Mouse (Mus musculus): ENCODE results near the gene Wdfy2. TPM values are rescaled to one million over a fixed set of nuclear protein-coding genes. Genes with fewer than 3 reads are reported as not detected.

Gene Wdfy2
- polyA plus RNA-seq, 2 experiments = 10.9 to 12.8 TPM

GRCm38 (mm10) chr14:62803204-62803603 is 34.3 kb upstream of the Wdfy2 start:
- Histone ChIP-seq H3K9me3 (ENCODE audit: control insufficient read depth, low read length) (no peaks in the 10 kb centered on the region), H3K27ac (replicated peaks; ENCODE audit: low read depth, low read length) (no peak overlapping the region), H3K27me3 (ENCODE audit: control insufficient read depth, insufficient read depth, low read length) (no peaks in the 10 kb centered on the region), H3K4me3 (replicated peaks; ENCODE audit: low read length) (no peak overlapping the region), H3K4me2 (replicated peaks; ENCODE audit: low read depth, low read length, severe bottlenecking) (no peak overlapping the region), H3K4me1 (ENCODE audit: control insufficient read depth, insufficient read depth, low read length) (no peaks in the 10 kb centered on the region), H3K36me3 (ENCODE audit: control insufficient read depth, insufficient read depth, low read length) (no peaks in the 10 kb centered on the region), H3K9ac (ENCODE audit: low read depth, low read length, severe bottlenecking) (no peak overlapping the region)
- ATAC-seq (ENCODE audit: low FRiP score, low read depth) = no peak
- TF ChIP-seq POLR2A (IDR thresholded peaks at IDR 0.05; ENCODE audit: borderline replicate concordance, extremely low read depth, insufficient read depth, insufficient read length) = no peak
- no peak for DNase-seq (ENCODE audit: low spot score)
- WGBS = 62% methylated on average over 5 of the region's 5 CpGs

- DNase-seq (ENCODE audit: low spot score) (no peak), ATAC-seq (ENCODE audit: low FRiP score, low read depth) (no peak)
- Histone ChIP-seq H3K27me3 (ENCODE audit: control insufficient read depth, insufficient read depth, low read length) (no peaks in the 10 kb centered on the region), H3K27ac (replicated peaks; ENCODE audit: low read depth, low read length) (no peak overlapping the region), H3K4me2 (replicated peaks; ENCODE audit: low read depth, low read length, severe bottlenecking) (no peak overlapping the region), H3K36me3 (ENCODE audit: control insufficient read depth, insufficient read depth, low read length) (no peaks in the 10 kb centered on the region), H3K4me1 (ENCODE audit: control insufficient read depth, insufficient read depth, low read length) (no peaks in the 10 kb centered on the region), H3K9me3 (ENCODE audit: control insufficient read depth, low read length) (no peaks in the 10 kb centered on the region), H3K4me3 (replicated peaks; ENCODE audit: low read length) (no peak overlapping the region), H3K9ac (ENCODE audit: low read depth, low read length, severe bottlenecking) (no peak overlapping the region)
- no peak for TF ChIP-seq POLR2A (IDR thresholded peaks at IDR 0.05; ENCODE audit: borderline replicate concordance, extremely low read depth, insufficient read depth, insufficient read length)
- WGBS = 63% methylated on average over 3 of the region's 3 CpGs
These were observed 30.6 kb upstream of the Wdfy2 start for GRCm38 (mm10) chr14:62806921-62807320.

GRCm38 (mm10) chr14:62808661-62809523 is 28.6 kb upstream of the Wdfy2 start:
- no peak overlapping the region for H3K27ac ChIP-seq (replicated peaks; ENCODE audit: low read depth, low read length)
- DNase-seq (ENCODE audit: low spot score) (no peak), ATAC-seq (ENCODE audit: low FRiP score, low read depth) (no peak)
- TF ChIP-seq POLR2A (IDR thresholded peaks at IDR 0.05; ENCODE audit: borderline replicate concordance, extremely low read depth, insufficient read depth, insufficient read length) = no peak
- no peaks in the 10 kb centered on the region for H3K9me3 ChIP-seq (ENCODE audit: control insufficient read depth, low read length)
- no peak overlapping the region for H3K9ac ChIP-seq (ENCODE audit: low read depth, low read length, severe bottlenecking)
- H3K36me3 ChIP-seq (ENCODE audit: control insufficient read depth, insufficient read depth, low read length) = no peaks in the 10 kb centered on the region
- no peak overlapping the region for H3K4me2 ChIP-seq (replicated peaks; ENCODE audit: low read depth, low read length, severe bottlenecking)
- H3K4me3 ChIP-seq (replicated peaks; ENCODE audit: low read length) = no peak overlapping the region
- no peaks in the 10 kb centered on the region for H3K27me3 ChIP-seq (ENCODE audit: control insufficient read depth, insufficient read depth, low read length)
- 48% methylated on average over 7 of the region's 7 CpGs for WGBS
- no peaks in the 10 kb centered on the region for H3K4me1 ChIP-seq (ENCODE audit: control insufficient read depth, insufficient read depth, low read length)

GRCm38 (mm10) chr14:62812765-62813164 is 24.7 kb upstream of the Wdfy2 start:
- Histone ChIP-seq H3K36me3 (ENCODE audit: control insufficient read depth, insufficient read depth, low read length) (no peaks in the 10 kb centered on the region), H3K9ac (ENCODE audit: low read depth, low read length, severe bottlenecking) (no peak overlapping the region), H3K9me3 (ENCODE audit: control insufficient read depth, low read length) (no peaks in the 10 kb centered on the region), H3K27ac (replicated peaks; ENCODE audit: low read depth, low read length) (no peak overlapping the region), H3K4me1 (ENCODE audit: control insufficient read depth, insufficient read depth, low read length) (no peaks in the 10 kb centered on the region), H3K27me3 (ENCODE audit: control insufficient read depth, insufficient read depth, low read length) (no peaks in the 10 kb centered on the region), H3K4me3 (replicated peaks; ENCODE audit: low read length) (no peak overlapping the region), H3K4me2 (replicated peaks; ENCODE audit: low read depth, low read length, severe bottlenecking) (no peak overlapping the region)
- DNase-seq (ENCODE audit: low spot score) (no peak), ATAC-seq (ENCODE audit: low FRiP score, low read depth) (no peak)
- TF ChIP-seq POLR2A (IDR thresholded peaks at IDR 0.05; ENCODE audit: borderline replicate concordance, extremely low read depth, insufficient read depth, insufficient read length) = no peak
- WGBS = 46% methylated on average over 5 of the region's 5 CpGs

- H3K27me3 ChIP-seq (ENCODE audit: control insufficient read depth, insufficient read depth, low read length) = no peaks in the 10 kb centered on the region
- DNase-seq (ENCODE audit: low spot score) = no peak
- H3K36me3 ChIP-seq (ENCODE audit: control insufficient read depth, insufficient read depth, low read length) = no peaks in the 10 kb centered on the region
- ATAC-seq (ENCODE audit: low FRiP score, low read depth) = no peak
- H3K27ac ChIP-seq (replicated peaks; ENCODE audit: low read depth, low read length) = no peak overlapping the region
- WGBS = 53% methylated on average over 6 of the region's 6 CpGs
- TF ChIP-seq POLR2A (IDR thresholded peaks at IDR 0.05; ENCODE audit: borderline replicate concordance, extremely low read depth, insufficient read depth, insufficient read length) = no peak
- no peak overlapping the region for H3K4me3 ChIP-seq (replicated peaks; ENCODE audit: low read length)
- no peak overlapping the region for H3K4me2 ChIP-seq (replicated peaks; ENCODE audit: low read depth, low read length, severe bottlenecking)
- no peak overlapping the region for H3K9ac ChIP-seq (ENCODE audit: low read depth, low read length, severe bottlenecking)
- H3K4me1 ChIP-seq (ENCODE audit: control insufficient read depth, insufficient read depth, low read length) = no peaks in the 10 kb centered on the region
- H3K9me3 ChIP-seq (ENCODE audit: control insufficient read depth, low read length) = no peaks in the 10 kb centered on the region
These were observed 22.9 kb upstream of the Wdfy2 start for GRCm38 (mm10) chr14:62814567-62814966.

Measured in limb, embryonic 14.5 days (tissue).